ENCODE assay signal across 19 mouse cellular contexts in genomic region chr11:118898156-118898555, GRCm38 (mm10). TPM values are rescaled to one million over a fixed set of nuclear protein-coding genes. Genes with fewer than 3 reads are reported as not detected.
DNase-seq lines count a peak whose midpoint lies in the region; ATAC-seq and TF ChIP-seq lines count a peak whose summit lies in the region.
"Had no signal": no experiment of that assay in that cellular context is flagged by ENCODE, and none has a peak within 500 bp of the region (broad histone marks: within the 10 kb centered on the region; RNA-seq: fewer than 3 reads in every experiment).

No protein-coding gene starts in this region.

- TF ChIP-seq CTCF in forebrain, postnatal 0 days (IDR thresholded peaks at IDR 0.05; ENCODE audit: low read depth), result no peak
- no peak for TF ChIP-seq CTCF in cortical plate, adult 2 months (IDR thresholded peaks at IDR 0.05; ENCODE audit: extremely low read depth, insufficient read depth, low read length)

- ATAC-seq in forebrain, postnatal 0 days, result no peak
- no peak for ATAC-seq in midbrain, embryonic 11.5 days (ENCODE audit: low FRiP score)
- no peak for ATAC-seq in neural tube, embryonic 14.5 days (ENCODE audit: low read depth)

- H3K4me2 ChIP-seq in forebrain, postnatal 0 days (ENCODE audit: low read depth), result no peak overlapping the region
- no peak overlapping the region for H3K4me2 ChIP-seq in midbrain, embryonic 11.5 days
- no peak overlapping the region for H3K4me2 ChIP-seq in neural tube, embryonic 14.5 days (ENCODE audit: low read depth, low read length)
- H3K4me2 ChIP-seq: heart, embryonic 13.5 days; limb, embryonic 13.5 days; liver, embryonic 15.5 days had no signal

- H3K27ac ChIP-seq in forebrain, embryonic 10.5 days, result peak overlapping the region; percentile 78; the same call in 1 of the 2 replicates
- H3K27ac ChIP-seq in forebrain, postnatal 0 days (ENCODE audit: low read depth, low read length), result no peak overlapping the region
- H3K27ac ChIP-seq in midbrain, embryonic 10.5 days (replicated peaks), result peak overlapping the region; percentile 52
- no peak overlapping the region for H3K27ac ChIP-seq in midbrain, embryonic 11.5 days (ENCODE audit: low read depth, low read length)
- peak overlapping the region; percentile 72 for H3K27ac ChIP-seq in cortical plate, adult 2 months (ENCODE audit: insufficient read depth, low read length)
- peak overlapping the region; percentile 60; the same call in 1 of the 2 replicates for H3K27ac ChIP-seq in neural tube, embryonic 14.5 days (ENCODE audit: low read depth, low read length)
- H3K27ac ChIP-seq: heart, embryonic 13.5 days; limb, embryonic 13.5 days; liver, embryonic 15.5 days; stomach, postnatal 0 days had no signal

- peaks cover 53% of the 10 kb centered on the region for H3K4me1 ChIP-seq in forebrain, embryonic 10.5 days
- peaks cover 16% of the 10 kb centered on the region for H3K4me1 ChIP-seq in forebrain, postnatal 0 days (ENCODE audit: insufficient read depth)
- H3K4me1 ChIP-seq in midbrain, embryonic 10.5 days, result peaks cover 66% of the 10 kb centered on the region
- H3K4me1 ChIP-seq in midbrain, embryonic 11.5 days (ENCODE audit: control insufficient read depth, insufficient read depth, low read length), result peaks cover 36% of the 10 kb centered on the region
- peaks cover 35% of the 10 kb centered on the region for H3K4me1 ChIP-seq in cortical plate, adult 2 months (ENCODE audit: control insufficient read depth, insufficient read depth, low read length)
- peaks cover 48% of the 10 kb centered on the region for H3K4me1 ChIP-seq in neural tube, embryonic 14.5 days (ENCODE audit: control insufficient read depth, insufficient read depth, low read length)
- H3K4me1 ChIP-seq: liver, embryonic 15.5 days had no signal

- H3K9ac ChIP-seq in forebrain, postnatal 0 days, result no peak overlapping the region
- no peak overlapping the region for H3K9ac ChIP-seq in midbrain, embryonic 11.5 days (ENCODE audit: low read length)
- no peak overlapping the region for H3K9ac ChIP-seq in neural tube, embryonic 14.5 days (replicated peaks; ENCODE audit: low read depth, low read length)
- H3K9ac ChIP-seq: heart, embryonic 13.5 days; limb, embryonic 13.5 days; liver, embryonic 15.5 days had no signal

- peaks cover 42% of the 10 kb centered on the region for H3K27me3 ChIP-seq in forebrain, embryonic 10.5 days (ENCODE audit: poor library complexity, severe bottlenecking)
- no peaks in the 10 kb centered on the region for H3K27me3 ChIP-seq in forebrain, postnatal 0 days (ENCODE audit: insufficient read depth, low read length)
- peaks cover 29% of the 10 kb centered on the region for H3K27me3 ChIP-seq in midbrain, embryonic 10.5 days (ENCODE audit: low read depth, poor library complexity, severe bottlenecking)
- H3K27me3 ChIP-seq in midbrain, embryonic 11.5 days (ENCODE audit: control insufficient read depth, insufficient read depth, low read length), result no peaks in the 10 kb centered on the region
- no peaks in the 10 kb centered on the region for H3K27me3 ChIP-seq in neural tube, embryonic 14.5 days (ENCODE audit: control insufficient read depth, insufficient read depth, low read length)
- H3K27me3 ChIP-seq: liver, embryonic 15.5 days had no signal

- 63% methylated on average over 10 of the region's 10 CpGs for whole genome bisulfite sequencing in forebrain, embryonic 10.5 days
- 69% methylated on average over 10 of the region's 10 CpGs for WGBS in forebrain, postnatal 0 days
- 59% methylated on average over 10 of the region's 10 CpGs for WGBS in midbrain, embryonic 10.5 days
- WGBS in midbrain, embryonic 11.5 days, result 58% methylated on average over 10 of the region's 10 CpGs
- WGBS in neural tube, embryonic 14.5 days, result 39% methylated on average over 10 of the region's 10 CpGs

- no peak for DNase-seq in forebrain, embryonic 10.5 days (ENCODE audit: extremely low spot score, low spot score)
- DNase-seq in forebrain, postnatal 0 days, result no peak
- no peak for DNase-seq in midbrain, embryonic 10.5 days (ENCODE audit: low spot score)
- DNase-seq in midbrain, embryonic 11.5 days (ENCODE audit: low spot score, missing footprints), result no peak
- no peak for DNase-seq in adipocyte (ENCODE audit: low spot score)
- DNase-seq in T-cell, adult 2 months (ENCODE audit: low spot score), result no peak
- DNase-seq: adrenal gland, adult 8-10 months; gastrocnemius, postnatal 36 days; heart, postnatal 4 days; kidney, postnatal 4 days; right cerebral cortex, postnatal 14 days; thymus, postnatal 14 days had no signal

- H3K9me3 ChIP-seq in forebrain, embryonic 10.5 days, result no peaks in the 10 kb centered on the region
- no peaks in the 10 kb centered on the region for H3K9me3 ChIP-seq in forebrain, postnatal 0 days (ENCODE audit: low read length)
- H3K9me3 ChIP-seq in midbrain, embryonic 10.5 days (replicated peaks), result no peaks in the 10 kb centered on the region
- no peaks in the 10 kb centered on the region for H3K9me3 ChIP-seq in midbrain, embryonic 11.5 days (ENCODE audit: control insufficient read depth, low read length)
- H3K9me3 ChIP-seq in neural tube, embryonic 14.5 days (ENCODE audit: control insufficient read depth, low read length), result no peaks in the 10 kb centered on the region
- H3K9me3 ChIP-seq: embryonic facial prominence, embryonic 10.5 days; heart, embryonic 13.5 days; limb, embryonic 13.5 days; liver, embryonic 15.5 days had no signal

- H3K36me3 ChIP-seq in forebrain, embryonic 10.5 days (replicated peaks), result no peaks in the 10 kb centered on the region
- H3K36me3 ChIP-seq in forebrain, postnatal 0 days (ENCODE audit: insufficient read depth), result no peaks in the 10 kb centered on the region
- no peaks in the 10 kb centered on the region for H3K36me3 ChIP-seq in midbrain, embryonic 10.5 days
- H3K36me3 ChIP-seq in midbrain, embryonic 11.5 days (ENCODE audit: control insufficient read depth, insufficient read depth, low read length), result no peaks in the 10 kb centered on the region
- no peaks in the 10 kb centered on the region for H3K36me3 ChIP-seq in neural tube, embryonic 14.5 days (ENCODE audit: control insufficient read depth, insufficient read depth, low read length)
- H3K36me3 ChIP-seq: embryonic facial prominence, embryonic 10.5 days; heart, embryonic 13.5 days; limb, embryonic 13.5 days; liver, embryonic 15.5 days had no signal

- no peak for TF ChIP-seq POLR2A in cortical plate, adult 2 months (IDR thresholded peaks at IDR 0.05; ENCODE audit: extremely low read depth, insufficient read depth, low read length)

- no peak overlapping the region for H3K4me3 ChIP-seq in forebrain, embryonic 10.5 days
- no peak overlapping the region for H3K4me3 ChIP-seq in forebrain, postnatal 0 days (ENCODE audit: low read depth, low read length)
- no peak overlapping the region for H3K4me3 ChIP-seq in midbrain, embryonic 10.5 days
- no peak overlapping the region for H3K4me3 ChIP-seq in midbrain, embryonic 11.5 days (ENCODE audit: low read depth, low read length)
- no peak overlapping the region for H3K4me3 ChIP-seq in cortical plate, adult 2 months (ENCODE audit: insufficient read depth, low read length)
- H3K4me3 ChIP-seq in neural tube, embryonic 14.5 days (ENCODE audit: low read depth, low read length), result no peak overlapping the region
- H3K4me3 ChIP-seq: embryonic facial prominence, embryonic 10.5 days; heart, embryonic 13.5 days; limb, embryonic 13.5 days; liver, embryonic 15.5 days had no signal

RNA-seq across cellular contexts. Expression of gene Rbfox3, which starts 13.2 kb away (rescaled TPM):
- 2.0 and 2.6 TPM in 2 replicates for polyA plus RNA-seq in forebrain, embryonic 10.5 days (2016; fragmentation: Nextera tagmentation; extraction: Ambion mirVana)
- total RNA-seq in forebrain, postnatal 0 days (2014; rRNA removed), result 37.3 and 43.7 TPM in 2 replicates
- 72.7 and 82.3 TPM in 2 replicates for polyA plus RNA-seq in forebrain, postnatal 0 days (2015; fragmentation: Nextera tagmentation; extraction: Ambion mirVana)
- polyA plus RNA-seq in midbrain, embryonic 10.5 days (2016; fragmentation: Nextera tagmentation; extraction: Ambion mirVana), result 7.6 and 8.3 TPM in 2 replicates
- polyA plus RNA-seq in midbrain, embryonic 11.5 days (2014; fragmentation: Nextera tagmentation; extraction: Ambion mirVana), result 7.1 and 8.2 TPM in 2 replicates
- polyA plus RNA-seq in cortical plate, adult 2 months (2012; rRNA removed), result 117 TPM in 2 replicates
- polyA plus RNA-seq in neural tube, embryonic 14.5 days (2014; fragmentation: Nextera tagmentation; extraction: Ambion mirVana), result 81.9 and 82.7 TPM in 2 replicates

Comparison
In these comparisons a context has a peak if more than half of its experiments do, and no peak if none do; other contexts are left out.
1. H3K27ac ChIP-seq: peak in forebrain, embryonic 10.5 days (single experiment), midbrain, embryonic 10.5 days (single experiment), cortical plate, adult 2 months (single experiment) and neural tube, embryonic 14.5 days (single experiment); none in forebrain, postnatal 0 days (single experiment) and midbrain, embryonic 11.5 days (single experiment).